Mouse (Mus musculus): ENCODE measurements at regions not wholly inside any gene's neighbourhood (a gene's known extent, or its start where the extent isn't known, plus 50 kb on each side); places are given as distances from the start of the nearest gene placed in this dataset.

- Histone ChIP-seq H3K9ac (no peak overlapping the region), H3K27me3 (no peaks in the 10 kb centered on the region), H3K27ac (no peak overlapping the region), H3K36me3 (no peaks in the 10 kb centered on the region), H3K4me3 (replicated peaks) (no peak overlapping the region), H3K4me1 (no peaks in the 10 kb centered on the region), H3K9me3 (replicated peaks) (no peaks in the 10 kb centered on the region), H3K4me2 (no peak overlapping the region)
- ATAC-seq (replicated peaks; ENCODE audit: low FRiP score), result peak; percentile 36; the same call in 1 of the 2 replicates
- 68% methylated on average over 2 of the region's 2 CpGs for WGBS
These were observed 619.1 kb upstream of the 4930452B06Rik start for GRCm38 (mm10) chr14:9284976-9285605.

DNA sequence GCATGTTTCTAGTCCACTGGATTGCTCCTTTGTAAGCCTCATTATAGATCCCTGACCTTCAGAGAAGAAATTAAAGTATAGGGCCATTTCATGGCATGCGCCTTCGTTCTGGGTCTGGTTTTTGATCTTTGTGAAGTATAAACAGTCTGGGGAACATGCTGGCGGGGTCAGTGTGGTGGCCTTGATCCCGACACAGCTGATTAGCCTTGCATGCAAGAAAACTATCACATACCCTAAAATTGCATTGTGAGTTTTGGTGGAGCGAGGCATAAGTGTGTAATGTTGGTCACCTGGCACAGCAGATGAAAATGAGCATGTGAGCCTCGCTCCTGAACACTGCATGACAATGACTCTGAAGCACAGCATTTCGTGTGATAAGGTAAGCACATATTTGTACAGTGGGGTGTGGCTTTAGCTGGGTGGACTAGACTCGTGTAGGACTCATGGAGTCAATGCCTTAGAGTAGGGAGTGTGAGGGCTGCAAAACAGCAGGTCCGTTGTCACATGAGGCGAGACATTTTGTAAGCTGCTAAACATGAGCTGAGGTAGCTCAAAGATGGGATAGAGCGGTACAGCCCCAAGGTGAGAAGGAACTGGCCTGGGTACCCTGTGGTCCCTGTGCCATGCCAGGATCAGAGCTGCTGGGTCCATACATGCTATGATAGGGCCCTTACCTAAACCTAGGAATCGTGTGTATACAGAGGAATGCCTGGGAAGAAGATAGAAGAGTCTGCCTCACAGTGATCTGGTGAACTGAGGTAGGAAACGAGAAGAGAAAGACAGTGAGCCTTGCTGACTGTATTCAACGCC lies 601.4 kb upstream of the 4930452B06Rik start:
- peaks cover 11% of the 10 kb centered on the region; the same call in 1 of the 2 replicates for H3K4me1 ChIP-seq
- H3K4me3 ChIP-seq (replicated peaks), result no peak overlapping the region
- H3K9ac ChIP-seq, result no peak overlapping the region
- H3K27ac ChIP-seq, result no peak overlapping the region
- H3K4me2 ChIP-seq, result no peak overlapping the region
- H3K9me3 ChIP-seq (replicated peaks), result no peaks in the 10 kb centered on the region
- WGBS, result 52% methylated on average over 14 of the region's 14 CpGs
- ATAC-seq (replicated peaks; ENCODE audit: low FRiP score), result peak; percentile 86
- no peaks in the 10 kb centered on the region for H3K36me3 ChIP-seq
- H3K27me3 ChIP-seq, result no peaks in the 10 kb centered on the region

DNA sequence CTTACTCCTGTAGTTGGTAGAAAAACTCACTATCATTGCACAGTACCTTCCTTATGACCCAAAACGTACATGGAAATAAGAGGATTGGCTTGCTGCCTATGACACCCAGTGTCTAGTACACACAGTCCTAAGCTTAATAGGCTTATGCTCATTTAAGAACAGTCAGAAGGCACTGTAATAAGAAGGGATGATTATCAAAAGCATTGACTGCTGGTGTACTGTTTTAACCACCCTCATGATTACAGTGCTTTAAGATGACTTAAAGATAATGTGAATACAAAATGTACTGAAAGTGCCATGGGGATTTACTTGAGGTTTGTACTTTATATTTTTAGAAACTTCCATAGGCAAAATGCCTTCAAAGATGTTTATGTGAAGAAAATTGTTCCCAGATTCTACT lies 586.0 kb upstream of the 4930452B06Rik start:
- 95% methylated on average over 1 of the region's 1 CpGs for WGBS
- Histone ChIP-seq H3K4me2 (no peak overlapping the region), H3K4me1 (no peaks in the 10 kb centered on the region), H3K9ac (no peak overlapping the region), H3K36me3 (no peaks in the 10 kb centered on the region), H3K27ac (no peak overlapping the region), H3K27me3 (no peaks in the 10 kb centered on the region), H3K9me3 (replicated peaks) (no peaks in the 10 kb centered on the region), H3K4me3 (replicated peaks) (no peak overlapping the region)
- no peak for ATAC-seq (replicated peaks; ENCODE audit: low FRiP score)

DNA sequence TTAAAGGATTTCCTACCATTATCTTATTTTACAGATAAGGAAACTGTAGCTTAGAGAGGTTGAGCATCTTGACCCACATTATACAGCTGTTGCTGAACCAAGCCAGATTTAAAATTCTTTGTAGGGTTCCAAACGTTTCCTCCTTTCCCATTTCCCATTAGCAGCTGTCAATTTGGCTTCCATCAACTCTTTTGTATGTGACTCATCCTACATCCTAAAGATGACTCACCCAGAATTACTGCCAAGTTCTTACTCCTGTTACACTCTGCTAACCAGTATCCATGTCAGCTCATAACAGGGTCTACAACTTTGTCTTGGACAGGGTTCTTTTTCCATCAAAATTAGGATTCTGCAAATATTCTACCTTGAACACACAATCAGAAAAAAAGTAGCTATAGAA lies 579.2 kb upstream of the 4930452B06Rik start:
- ATAC-seq (replicated peaks; ENCODE audit: low FRiP score), result no peak
- WGBS, result 41% methylated on average over 1 of the region's 1 CpGs
- no peaks in the 10 kb centered on the region for H3K4me1 ChIP-seq

DNA sequence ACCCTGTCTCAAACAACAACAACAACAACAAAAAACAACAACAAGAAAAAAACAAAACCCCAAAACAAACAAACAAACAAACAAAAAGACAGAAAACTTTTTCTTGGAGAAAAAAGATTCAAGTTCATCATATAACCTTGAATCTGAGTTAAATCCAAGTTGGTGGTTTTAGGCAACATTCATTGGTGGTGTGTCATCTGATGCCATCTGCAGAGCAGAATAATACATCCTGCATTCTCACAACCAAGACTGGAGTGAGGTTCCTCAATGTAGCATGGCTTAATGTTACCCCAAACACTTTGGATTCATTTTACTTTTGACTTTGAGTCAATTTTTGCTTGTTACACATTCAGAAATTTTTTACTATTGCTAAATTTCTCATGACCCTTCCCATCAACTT lies 577.3 kb upstream of the 4930452B06Rik start:
- H3K4me2 ChIP-seq, result no peak overlapping the region
- H3K4me1 ChIP-seq, result no peaks in the 10 kb centered on the region
- no peaks in the 10 kb centered on the region for H3K9me3 ChIP-seq (replicated peaks)
- no peaks in the 10 kb centered on the region for H3K27me3 ChIP-seq
- H3K9ac ChIP-seq, result no peak overlapping the region
- no peak overlapping the region for H3K4me3 ChIP-seq (replicated peaks)
- no peak for ATAC-seq (replicated peaks; ENCODE audit: low FRiP score)
- H3K27ac ChIP-seq, result no peak overlapping the region
- no peaks in the 10 kb centered on the region for H3K36me3 ChIP-seq

More for the DNA sequence above, 579.2 kb upstream of the 4930452B06Rik start:
- no peaks in the 10 kb centered on the region for H3K27me3 ChIP-seq
- no peak overlapping the region for H3K4me3 ChIP-seq (replicated peaks)
- H3K36me3 ChIP-seq, result no peaks in the 10 kb centered on the region
- H3K9ac ChIP-seq, result no peak overlapping the region
- H3K9me3 ChIP-seq (replicated peaks), result no peaks in the 10 kb centered on the region
- no peak overlapping the region for H3K27ac ChIP-seq
- H3K4me2 ChIP-seq, result no peak overlapping the region

DNA sequence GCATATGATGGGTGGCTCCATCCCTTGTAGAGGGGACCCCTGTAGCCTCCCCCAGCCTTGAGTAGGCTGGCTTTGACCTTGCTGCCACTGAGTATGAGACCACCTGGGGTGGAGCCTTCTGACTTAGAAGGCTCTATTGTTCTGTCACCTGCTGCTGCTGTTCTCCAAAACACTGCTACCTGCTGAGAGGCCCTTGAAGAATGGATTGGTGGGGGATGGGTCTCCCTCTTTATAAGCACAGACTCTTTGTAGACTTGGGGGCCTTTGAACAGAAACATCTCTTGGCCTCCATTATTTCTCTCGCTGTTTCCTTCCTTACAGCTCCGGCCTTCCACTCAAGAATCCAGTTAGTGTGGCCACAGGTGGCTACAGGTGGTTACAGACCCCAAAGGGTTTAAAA lies 576.1 kb upstream of the 4930452B06Rik start:
- H3K4me1 ChIP-seq, result no peaks in the 10 kb centered on the region
- no peak overlapping the region for H3K4me3 ChIP-seq (replicated peaks)
- no peak overlapping the region for H3K9ac ChIP-seq
- H3K27ac ChIP-seq, result no peak overlapping the region
- H3K4me2 ChIP-seq, result no peak overlapping the region
- H3K27me3 ChIP-seq, result no peaks in the 10 kb centered on the region
- no peaks in the 10 kb centered on the region for H3K36me3 ChIP-seq
- ATAC-seq (replicated peaks; ENCODE audit: low FRiP score), result no peak
- WGBS, result 50% methylated on average over 2 of the region's 2 CpGs
- no peaks in the 10 kb centered on the region for H3K9me3 ChIP-seq (replicated peaks)

GRCm38 (mm10) chr14:9227670-9228069 lies 561.6 kb upstream of the 4930452B06Rik start:
- Histone ChIP-seq H3K4me2 (no peak overlapping the region), H3K9ac (no peak overlapping the region), H3K9me3 (replicated peaks) (no peaks in the 10 kb centered on the region), H3K27ac (no peak overlapping the region), H3K4me3 (replicated peaks) (no peak overlapping the region), H3K36me3 (no peaks in the 10 kb centered on the region), H3K27me3 (no peaks in the 10 kb centered on the region), H3K4me1 (no peaks in the 10 kb centered on the region)
- 88% methylated on average over 6 of the region's 6 CpGs for WGBS
- ATAC-seq (replicated peaks; ENCODE audit: low FRiP score), result no peak

DNA sequence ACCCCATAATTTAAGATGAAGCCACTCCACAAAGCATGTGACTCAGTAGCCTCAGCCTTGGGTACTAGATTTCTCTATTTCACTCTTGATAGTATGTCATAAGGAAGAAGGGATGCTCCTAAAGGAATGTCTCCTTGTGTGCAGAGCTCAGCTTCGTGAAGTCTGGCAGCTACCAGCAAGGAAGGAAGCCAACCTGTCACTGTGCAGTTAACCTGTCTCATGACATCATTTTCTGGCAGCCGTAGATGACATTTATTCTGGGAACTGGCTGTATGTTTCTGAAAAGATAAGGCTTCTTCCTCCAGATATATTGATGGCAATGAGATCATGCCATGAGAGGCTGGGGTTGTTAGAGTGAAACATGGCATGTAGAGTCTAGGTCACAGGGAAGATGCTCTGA lies 534.2 kb upstream of the 4930452B06Rik start:
- WGBS, result 75% methylated on average over 2 of the region's 2 CpGs
- no peaks in the 10 kb centered on the region for H3K27me3 ChIP-seq
- H3K9me3 ChIP-seq (replicated peaks), result no peaks in the 10 kb centered on the region
- no peaks in the 10 kb centered on the region for H3K4me1 ChIP-seq
- no peak overlapping the region for H3K27ac ChIP-seq
- no peak overlapping the region for H3K9ac ChIP-seq
- no peak overlapping the region for H3K4me2 ChIP-seq
- no peaks in the 10 kb centered on the region for H3K36me3 ChIP-seq
- no peak overlapping the region for H3K4me3 ChIP-seq (replicated peaks)
- ATAC-seq (replicated peaks; ENCODE audit: low FRiP score), result no peak

GRCm38 (mm10) chr14:9192122-9192769 lies 526.2 kb upstream of the 4930452B06Rik start:
- no peak overlapping the region for H3K4me3 ChIP-seq (replicated peaks)
- ATAC-seq (replicated peaks; ENCODE audit: low FRiP score), result peak; percentile 80
- no peak overlapping the region for H3K27ac ChIP-seq
- 42% methylated on average over 4 of the region's 4 CpGs for WGBS
- no peaks in the 10 kb centered on the region for H3K36me3 ChIP-seq
- H3K4me2 ChIP-seq, result no peak overlapping the region
- H3K4me1 ChIP-seq, result peaks cover 8% of the 10 kb centered on the region
- no peak overlapping the region for H3K9ac ChIP-seq
- H3K9me3 ChIP-seq (replicated peaks), result no peaks in the 10 kb centered on the region
- H3K27me3 ChIP-seq, result no peaks in the 10 kb centered on the region

DNA sequence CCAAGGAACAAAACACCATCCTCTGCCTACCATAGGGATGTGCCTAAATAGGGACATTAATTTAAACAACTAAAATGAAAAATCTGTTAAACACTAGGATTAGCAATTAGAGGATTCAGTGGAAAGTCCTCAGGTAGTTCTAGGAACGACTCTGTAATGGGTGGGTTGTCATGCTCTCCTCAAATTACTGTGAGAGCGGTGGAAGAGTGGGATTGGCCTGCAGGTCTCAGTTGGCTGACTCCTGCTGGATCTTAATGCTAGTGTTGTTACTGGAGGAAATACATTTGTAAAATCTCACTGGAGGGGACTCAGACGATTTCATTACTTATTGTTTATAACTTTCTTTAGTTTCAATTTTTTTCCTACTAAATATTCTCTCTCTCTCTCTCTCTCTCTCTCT lies 525.6 kb upstream of the 4930452B06Rik start:
- H3K9ac ChIP-seq, result no peak overlapping the region
- no peaks in the 10 kb centered on the region for H3K27me3 ChIP-seq
- H3K4me2 ChIP-seq, result no peak overlapping the region
- no peak overlapping the region for H3K4me3 ChIP-seq (replicated peaks)
- 43% methylated on average over 3 of the region's 3 CpGs for WGBS
- peak; percentile 74; the same call in 1 of the 2 replicates for ATAC-seq (replicated peaks; ENCODE audit: low FRiP score)
- no peak overlapping the region for H3K27ac ChIP-seq
- H3K36me3 ChIP-seq, result no peaks in the 10 kb centered on the region
- H3K4me1 ChIP-seq, result peaks cover 8% of the 10 kb centered on the region
- no peaks in the 10 kb centered on the region for H3K9me3 ChIP-seq (replicated peaks)

DNA sequence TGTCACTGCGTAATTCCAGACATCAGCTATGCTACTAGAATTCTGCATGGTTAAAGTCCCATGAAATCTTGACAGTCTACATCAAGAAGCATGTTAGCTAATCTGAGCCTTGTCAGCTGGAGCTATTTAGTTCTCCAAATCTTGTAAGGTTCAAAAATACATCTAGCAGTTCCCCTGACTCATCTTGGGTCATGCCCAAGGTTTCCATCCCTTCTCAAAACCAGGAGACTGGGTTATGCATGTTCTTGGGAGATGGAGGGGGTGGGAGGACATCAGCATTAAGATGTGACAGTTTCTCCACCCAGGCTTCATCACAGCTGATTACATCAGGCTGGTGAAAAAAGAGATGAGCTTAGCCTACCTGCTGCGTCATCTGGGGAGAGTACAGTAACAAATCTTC lies 495.3 kb upstream of the 4930452B06Rik start:
- H3K36me3 ChIP-seq, result no peaks in the 10 kb centered on the region
- H3K27ac ChIP-seq, result no peak overlapping the region
- H3K4me1 ChIP-seq, result no peaks in the 10 kb centered on the region
- no peak overlapping the region for H3K9ac ChIP-seq
- H3K27me3 ChIP-seq, result no peaks in the 10 kb centered on the region
- H3K4me2 ChIP-seq, result no peak overlapping the region
- H3K9me3 ChIP-seq (replicated peaks), result no peaks in the 10 kb centered on the region
- H3K4me3 ChIP-seq (replicated peaks), result no peak overlapping the region
- 93% methylated on average over 2 of the region's 2 CpGs for WGBS
- no peak for ATAC-seq (replicated peaks; ENCODE audit: low FRiP score)

- 24% methylated on average over 3 of the region's 3 CpGs for WGBS
- Histone ChIP-seq H3K4me3 (replicated peaks) (no peak overlapping the region), H3K9me3 (replicated peaks) (no peaks in the 10 kb centered on the region), H3K4me1 (no peaks in the 10 kb centered on the region), H3K9ac (no peak overlapping the region), H3K27me3 (no peaks in the 10 kb centered on the region), H3K4me2 (no peak overlapping the region), H3K36me3 (no peaks in the 10 kb centered on the region), H3K27ac (no peak overlapping the region)
- no peak for ATAC-seq (replicated peaks; ENCODE audit: low FRiP score)
These were observed 491.9 kb upstream of the 4930452B06Rik start for GRCm38 (mm10) chr14:9157941-9158340.
